Mouse (Mus musculus): ENCODE results near the gene Nub1. TPM values are rescaled to one million over a fixed set of nuclear protein-coding genes. Genes with fewer than 3 reads are reported as not detected.
"Not testable (repeated sequence)": the region's sequence is repeated elsewhere in the genome, so short reads cannot be mapped to it uniquely, and the experiment has no call there.

Gene Nub1
- polyA plus RNA-seq, 1 experiment from 2014 or later = 37.3 TPM

DNA sequence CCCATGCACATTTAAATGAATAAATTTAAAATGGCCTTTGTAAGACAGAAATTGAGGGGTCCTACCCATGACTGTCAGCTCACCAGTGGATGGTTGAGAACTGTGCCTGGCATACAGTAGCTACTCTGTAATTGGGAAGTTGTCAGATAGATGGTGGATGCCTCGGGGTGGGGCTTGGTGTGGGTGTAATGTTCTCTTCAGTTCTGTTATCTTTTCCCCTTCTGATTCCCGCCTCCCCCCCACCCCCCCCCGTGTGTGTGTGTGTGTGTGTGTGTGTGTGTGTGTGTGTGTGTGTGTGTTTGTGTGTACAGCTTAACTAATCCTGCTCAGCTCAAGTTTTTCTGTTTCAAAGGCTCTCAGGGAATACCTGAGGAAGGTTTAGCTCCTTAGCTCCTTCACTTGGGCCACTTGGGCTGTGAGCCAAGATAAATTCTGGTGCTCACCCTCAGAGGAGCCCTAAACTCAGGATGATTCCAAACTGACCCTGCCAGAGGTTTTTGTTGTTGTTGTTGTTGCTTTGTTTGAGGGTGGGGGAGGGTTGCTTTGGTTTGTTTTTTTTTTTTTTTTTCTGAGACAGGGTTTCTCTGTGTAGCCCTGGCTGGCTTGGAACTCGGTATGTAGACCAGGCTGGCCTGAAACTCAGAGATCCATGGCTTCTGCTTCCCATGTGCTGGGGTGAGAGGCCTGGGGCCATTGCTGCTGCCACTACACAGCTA is 25.5 kb upstream of the Nub1 start:
- Histone ChIP-seq H3K4me2 (replicated peaks) (no peak overlapping the region), H3K27me3 (no peaks in the 10 kb centered on the region), H3K9ac (replicated peaks) (no peak overlapping the region), H3K4me1 (no peaks in the 10 kb centered on the region), H3K36me3 (no peaks in the 10 kb centered on the region), H3K9me3 (no peaks in the 10 kb centered on the region), H3K27ac (replicated peaks) (no peak overlapping the region), H3K4me3 (no peak overlapping the region)
- WGBS = 83% methylated on average over 4 of the region's 4 CpGs
- no peak for ATAC-seq (ENCODE audit: low FRiP score, low read depth)

DNA sequence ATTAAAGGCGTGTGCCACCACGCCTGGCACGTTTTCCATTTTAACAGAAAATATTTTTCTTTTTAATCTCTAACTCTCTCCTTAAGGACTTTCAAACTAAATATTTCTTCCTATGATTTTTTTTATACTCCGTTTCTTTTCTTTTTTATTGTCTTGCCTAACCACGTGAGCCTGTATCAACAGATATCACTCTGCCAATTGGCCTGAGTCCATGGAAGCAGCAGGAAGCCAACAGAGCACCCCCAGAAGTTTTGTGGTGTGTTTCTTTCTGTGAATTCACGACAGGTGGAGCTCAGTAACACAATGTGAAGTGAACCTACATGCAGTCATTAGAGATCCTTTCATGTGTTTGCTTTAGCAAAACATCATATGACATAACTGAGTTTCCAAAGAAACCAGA is 23.9 kb upstream of the Nub1 start:
- no peak for ATAC-seq (ENCODE audit: low FRiP score, low read depth)

DNA sequence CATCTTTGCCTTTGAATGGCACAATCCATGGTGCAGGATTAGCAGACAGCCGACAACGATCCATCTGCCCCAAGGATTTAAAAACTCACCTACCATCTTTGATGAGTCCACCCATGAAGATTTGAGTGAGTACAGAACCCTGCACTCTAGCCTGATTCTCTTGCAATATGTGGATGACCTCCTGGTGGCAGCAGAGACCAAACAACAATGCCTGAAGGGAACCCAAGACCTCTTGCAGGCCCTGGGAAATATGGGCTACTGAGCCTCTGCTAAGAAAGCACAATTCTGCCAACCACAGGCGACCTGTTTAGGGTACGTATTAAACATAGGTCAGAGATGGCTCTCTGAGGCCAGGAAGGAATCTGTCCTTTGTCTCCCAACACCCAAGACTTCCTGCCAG is 11.1 kb upstream of the Nub1 start:
- Histone ChIP-seq H3K36me3 (no peaks in the 10 kb centered on the region), H3K9ac (replicated peaks) (no peak overlapping the region), H3K4me2 (replicated peaks) (no peak overlapping the region), H3K4me3 (no peak overlapping the region), H3K4me1 (no peaks in the 10 kb centered on the region), H3K9me3 (no peaks in the 10 kb centered on the region), H3K27ac (replicated peaks) (no peak overlapping the region), H3K27me3 (no peaks in the 10 kb centered on the region)
- WGBS = 32% methylated on average over 4 of the region's 4 CpGs
- ATAC-seq (ENCODE audit: low FRiP score, low read depth) = no peak

More for the DNA sequence above, 23.9 kb upstream of the Nub1 start:
- Histone ChIP-seq H3K27me3 (no peaks in the 10 kb centered on the region), H3K27ac (replicated peaks) (no peak overlapping the region), H3K4me1 (no peaks in the 10 kb centered on the region), H3K36me3 (no peaks in the 10 kb centered on the region), H3K4me2 (replicated peaks) (no peak overlapping the region), H3K9ac (replicated peaks) (no peak overlapping the region), H3K9me3 (no peaks in the 10 kb centered on the region), H3K4me3 (no peak overlapping the region)
- WGBS = 88% methylated on average over 6 of the region's 6 CpGs

DNA sequence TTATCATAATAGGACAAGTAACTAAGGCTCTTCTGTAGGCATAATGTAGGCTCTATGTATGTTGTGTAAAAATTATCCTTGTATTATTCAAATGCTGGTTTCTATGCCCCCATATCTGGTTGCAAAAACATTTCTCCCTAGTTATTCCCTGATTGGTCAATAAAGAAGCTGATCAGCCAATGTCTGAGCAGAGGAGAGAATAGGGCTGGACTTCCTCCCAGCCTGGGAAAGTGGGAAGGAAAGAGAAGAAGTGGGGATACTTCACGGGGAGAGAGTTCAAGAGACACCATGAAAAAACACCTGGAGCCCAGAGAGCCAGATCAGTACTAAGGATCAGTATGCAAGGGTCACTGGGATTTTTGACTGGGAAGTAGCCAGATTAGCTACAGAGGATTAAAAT is 3.9 kb upstream of the Nub1 start:
- H3K4me1 ChIP-seq = peaks cover 5% of the 10 kb centered on the region
- no peak overlapping the region for H3K4me3 ChIP-seq
- no peak for ATAC-seq (ENCODE audit: low FRiP score, low read depth)
- H3K27ac ChIP-seq (replicated peaks) = no peak overlapping the region
- 56% methylated on average over 1 of the region's 1 CpGs for WGBS
- H3K27me3 ChIP-seq = no peaks in the 10 kb centered on the region
- H3K9me3 ChIP-seq = no peaks in the 10 kb centered on the region
- no peak overlapping the region for H3K9ac ChIP-seq (replicated peaks)
- H3K36me3 ChIP-seq = no peaks in the 10 kb centered on the region
- H3K4me2 ChIP-seq (replicated peaks) = no peak overlapping the region

DNA sequence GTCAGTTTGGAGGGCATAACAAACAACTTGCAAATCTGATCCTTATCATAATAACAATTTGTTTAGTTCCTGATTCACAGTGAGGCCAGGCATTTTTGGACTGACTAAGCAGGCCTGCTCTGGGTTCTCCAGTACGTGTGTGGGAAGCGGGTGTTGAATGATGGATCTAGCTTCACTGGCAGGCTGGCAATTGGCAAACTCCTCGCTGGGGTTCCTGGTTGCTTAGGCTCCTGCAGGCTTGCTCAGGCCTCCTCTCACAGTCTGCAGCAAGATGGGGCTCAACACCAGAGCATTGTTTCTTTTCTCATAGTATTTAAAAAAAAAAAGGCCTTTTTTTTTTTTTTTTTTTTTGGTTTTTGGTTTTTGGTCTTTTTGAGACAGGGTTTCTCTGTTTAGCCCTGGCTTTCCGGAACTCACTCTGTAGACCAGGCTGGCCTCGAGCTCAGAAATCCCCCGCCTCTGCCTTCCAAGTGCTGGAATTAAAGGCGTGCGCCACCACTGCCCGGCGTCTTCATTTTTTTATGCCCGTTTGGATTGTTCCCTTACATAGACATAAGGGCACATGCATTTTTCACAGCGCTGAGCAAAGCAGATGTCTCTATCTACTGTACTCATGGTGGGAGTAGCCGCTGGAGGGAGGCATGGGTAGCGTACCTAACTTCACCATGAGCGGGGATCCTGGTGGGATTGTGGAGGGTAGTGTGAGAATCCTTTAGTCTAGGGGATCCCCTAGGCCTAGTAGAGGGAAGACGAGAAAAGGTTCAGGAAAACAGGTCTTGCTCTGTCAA is 560 bp upstream of the Nub1 start:
- WGBS = 30% methylated on average over 16 of the region's 16 CpGs
- ATAC-seq (ENCODE audit: low FRiP score, low read depth) = peak; percentile 53
- H3K9ac ChIP-seq (replicated peaks) = peak overlapping the region; percentile 54

DNA sequence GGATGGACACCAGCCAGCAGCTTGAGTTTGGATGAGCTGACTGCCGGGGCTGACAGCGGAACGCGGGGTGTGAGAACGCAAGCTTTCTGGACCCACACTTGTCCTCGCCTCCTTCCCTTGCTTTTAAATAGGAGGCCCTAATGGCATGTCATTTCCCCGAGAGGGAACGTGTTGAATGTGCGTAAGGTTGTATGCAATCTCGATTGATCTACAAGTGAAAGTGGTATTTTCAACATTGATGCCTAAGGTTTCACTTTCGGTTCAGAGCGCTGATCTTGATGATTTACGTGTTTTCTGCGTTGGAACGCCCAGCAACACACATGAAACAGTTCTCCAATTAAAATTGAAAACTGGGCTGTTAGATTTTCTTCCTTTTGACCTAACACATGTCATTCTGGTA is 844 bp downstream of the Nub1 start:
- peak; percentile 21; the same call in 1 of the 2 replicates for ATAC-seq (ENCODE audit: low FRiP score, low read depth)
- 3% methylated on average over 15 of the region's 15 CpGs for WGBS

More for the DNA sequence above, 560 bp upstream of the Nub1 start:
- Histone ChIP-seq H3K4me3 (peak overlapping the region; percentile 96), H3K27ac (replicated peaks) (peak overlapping the region; percentile 93), H3K27me3 (no peaks in the 10 kb centered on the region), H3K9me3 (no peaks in the 10 kb centered on the region), H3K4me2 (replicated peaks) (peak overlapping the region; percentile 68), H3K4me1 (peaks cover 9% of the 10 kb centered on the region), H3K36me3 (peaks cover 11% of the 10 kb centered on the region)

DNA sequence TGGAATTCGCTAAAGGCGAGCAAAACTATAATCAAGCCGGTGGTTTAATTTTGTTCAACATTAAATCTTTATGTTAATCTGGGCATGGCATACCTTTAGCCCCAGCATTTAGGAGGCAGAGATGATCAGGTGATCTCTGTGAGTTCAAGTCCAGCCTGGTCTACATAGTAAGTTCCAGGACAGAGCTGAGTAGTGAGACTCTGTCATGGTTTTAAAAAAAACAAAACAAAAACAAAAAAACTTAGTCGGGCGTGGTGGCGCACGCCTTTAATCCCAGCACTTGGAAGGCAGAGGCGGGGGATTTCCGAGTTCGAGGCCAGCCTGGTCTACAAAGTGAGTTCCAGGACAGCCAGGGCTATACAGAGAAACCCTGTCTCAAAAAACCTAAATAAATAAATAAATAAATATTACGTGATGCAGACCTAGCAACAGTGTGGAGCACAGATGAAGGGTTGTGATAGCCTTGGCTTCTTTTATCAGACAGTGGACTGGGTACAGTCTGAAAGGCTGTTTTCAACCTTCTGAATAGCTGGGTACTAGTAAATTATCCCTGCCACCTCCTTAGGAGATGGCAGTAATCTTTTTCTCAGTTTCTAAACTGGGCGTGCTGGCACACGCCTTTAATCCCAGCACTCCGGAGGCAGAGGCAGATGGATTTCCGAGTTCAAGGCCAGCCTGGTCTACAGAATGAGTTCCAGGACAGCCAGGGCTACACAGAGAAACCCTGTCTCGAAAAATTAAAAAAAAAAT is 1.5 kb downstream of the Nub1 start:
- H3K27me3 ChIP-seq; ATAC-seq (ENCODE audit: low FRiP score, low read depth); H3K9me3 ChIP-seq; H3K27ac ChIP-seq (replicated peaks); H3K4me1 ChIP-seq: not testable (repeated sequence)
- H3K4me3 ChIP-seq = peak overlapping the region; percentile 96
- peak overlapping the region; percentile 68 for H3K4me2 ChIP-seq (replicated peaks)
- H3K36me3 ChIP-seq = peaks cover 27% of the 10 kb centered on the region
- 78% methylated on average over 16 of the region's 16 CpGs for WGBS
- peak overlapping the region; percentile 81; the same call in 1 of the 2 replicates for H3K9ac ChIP-seq (replicated peaks)

More for the DNA sequence above, 844 bp downstream of the Nub1 start:
- H3K36me3 ChIP-seq = peaks cover 21% of the 10 kb centered on the region
- peak overlapping the region; percentile 68 for H3K4me2 ChIP-seq (replicated peaks)
- peaks cover 9% of the 10 kb centered on the region for H3K4me1 ChIP-seq
- no peaks in the 10 kb centered on the region for H3K27me3 ChIP-seq
- peak overlapping the region; percentile 81 for H3K9ac ChIP-seq (replicated peaks)
- H3K9me3 ChIP-seq = no peaks in the 10 kb centered on the region
- H3K4me3 ChIP-seq = peak overlapping the region; percentile 96
- peak overlapping the region; percentile 93 for H3K27ac ChIP-seq (replicated peaks)

DNA sequence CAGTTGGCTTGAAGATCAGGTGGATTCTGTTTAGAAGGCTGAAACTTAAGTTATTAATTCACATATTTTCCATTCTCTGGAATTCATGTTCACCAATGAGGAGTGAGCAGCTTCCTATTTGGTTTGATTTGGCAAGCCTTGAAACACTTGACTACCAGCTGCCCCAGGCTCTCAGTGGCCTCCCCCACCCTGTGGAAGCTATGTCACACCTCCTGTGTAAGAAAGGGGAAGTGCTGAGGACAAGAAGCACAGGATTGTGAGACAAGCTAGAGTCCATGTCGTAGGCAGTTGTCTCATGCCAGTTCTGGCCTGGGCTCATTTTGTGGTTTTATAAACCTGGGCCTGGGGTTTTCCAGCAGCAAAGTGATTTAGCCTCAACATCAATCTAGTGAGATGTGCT is 2.4 kb downstream of the Nub1 start:
- Histone ChIP-seq H3K4me3 (no peak overlapping the region), H3K27me3 (no peaks in the 10 kb centered on the region), H3K4me2 (replicated peaks) (no peak overlapping the region), H3K4me1 (peaks cover 9% of the 10 kb centered on the region), H3K27ac (replicated peaks) (no peak overlapping the region), H3K9ac (replicated peaks) (no peak overlapping the region), H3K36me3 (peaks cover 34% of the 10 kb centered on the region), H3K9me3 (no peaks in the 10 kb centered on the region)
- no peak for ATAC-seq (ENCODE audit: low FRiP score, low read depth)
- 94% methylated on average over 1 of the region's 1 CpGs for WGBS

DNA sequence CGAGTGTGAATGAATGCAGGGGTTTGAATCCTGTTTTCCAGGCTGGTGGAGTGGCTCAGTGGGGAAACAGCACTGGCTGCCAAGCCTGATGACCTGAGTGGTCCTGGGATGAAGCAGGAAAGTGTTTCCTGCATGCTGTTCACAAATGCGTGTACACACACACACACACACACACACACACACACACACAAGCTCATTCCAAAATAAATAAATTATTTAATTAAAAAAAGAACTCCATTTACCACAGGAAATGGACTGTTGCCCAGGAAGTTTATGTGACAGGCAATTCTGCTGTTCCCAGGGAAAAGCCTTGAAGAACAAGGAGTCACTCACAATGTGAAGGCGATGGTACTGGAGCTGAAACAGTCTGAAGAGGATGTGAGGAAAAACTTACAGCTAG is 11.4 kb downstream of the Nub1 start:
- 76% methylated on average over 3 of the region's 3 CpGs for WGBS
- H3K4me1 ChIP-seq = peaks cover 6% of the 10 kb centered on the region; the same call in 1 of the 2 replicates
- H3K9ac ChIP-seq (replicated peaks) = no peak overlapping the region
- H3K9me3 ChIP-seq = no peaks in the 10 kb centered on the region
- H3K36me3 ChIP-seq = peaks cover 88% of the 10 kb centered on the region
- no peak overlapping the region for H3K4me2 ChIP-seq (replicated peaks)
- no peak for ATAC-seq (ENCODE audit: low FRiP score, low read depth)
- H3K27ac ChIP-seq (replicated peaks) = no peak overlapping the region
- no peaks in the 10 kb centered on the region for H3K27me3 ChIP-seq
- no peak overlapping the region for H3K4me3 ChIP-seq

DNA sequence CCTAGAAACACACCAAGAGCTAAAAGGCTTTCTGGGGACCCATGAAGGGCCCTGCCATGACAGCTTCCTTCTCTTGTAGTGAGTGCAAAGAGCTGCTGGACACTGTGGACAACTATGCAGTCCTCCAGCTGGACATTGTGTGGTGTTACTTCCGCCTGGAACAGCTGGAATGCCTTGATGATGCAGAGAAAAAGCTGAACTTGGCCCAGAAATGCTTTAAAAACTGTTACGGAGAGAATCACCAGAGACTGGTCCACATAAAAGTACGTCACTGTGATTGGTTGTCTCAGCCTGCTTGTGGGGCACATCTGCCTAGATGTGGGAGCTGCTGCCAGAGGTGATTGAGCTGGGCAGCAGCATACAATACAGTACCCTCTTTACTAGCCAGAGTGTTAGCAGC is 15.9 kb downstream of the Nub1 start:
- Histone ChIP-seq H3K4me1 (peaks cover 6% of the 10 kb centered on the region; the same call in 1 of the 2 replicates), H3K4me3 (no peak overlapping the region), H3K27ac (replicated peaks) (peak overlapping the region; percentile 69; the same call in 1 of the 2 replicates), H3K9me3 (no peaks in the 10 kb centered on the region), H3K36me3 (peaks cover 93% of the 10 kb centered on the region), H3K9ac (replicated peaks) (no peak overlapping the region), H3K27me3 (no peaks in the 10 kb centered on the region), H3K4me2 (replicated peaks) (no peak overlapping the region)
- no peak for ATAC-seq (ENCODE audit: low FRiP score, low read depth)
- WGBS = 93% methylated on average over 3 of the region's 3 CpGs

DNA sequence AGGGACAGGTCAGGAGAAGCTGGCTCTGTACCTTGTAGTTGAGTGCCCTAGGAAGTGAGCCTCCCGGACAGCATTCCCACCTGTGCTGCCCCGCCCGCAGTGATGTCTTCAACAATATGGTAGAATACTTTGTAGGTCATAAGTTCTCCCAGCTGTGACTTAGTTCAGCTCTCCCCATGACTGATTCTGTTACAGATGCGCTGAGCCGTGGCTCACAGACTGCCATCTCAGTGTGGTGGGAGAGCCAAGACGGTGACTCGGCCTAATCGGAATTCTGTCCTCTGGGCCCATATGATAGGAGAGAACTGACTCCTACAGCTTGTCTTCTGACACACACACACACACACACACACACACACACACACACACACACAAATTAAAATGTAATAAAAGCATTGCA is 19.3 kb downstream of the Nub1 start:
- 92% methylated on average over 8 of the region's 8 CpGs for WGBS
- no peak overlapping the region for H3K4me2 ChIP-seq (replicated peaks)
- no peaks in the 10 kb centered on the region for H3K9me3 ChIP-seq
- no peak overlapping the region for H3K4me3 ChIP-seq
- no peak for ATAC-seq (ENCODE audit: low FRiP score, low read depth)
- H3K9ac ChIP-seq (replicated peaks) = no peak overlapping the region
- no peak overlapping the region for H3K27ac ChIP-seq (replicated peaks)
- peaks cover 6% of the 10 kb centered on the region; the same call in 1 of the 2 replicates for H3K4me1 ChIP-seq
- no peaks in the 10 kb centered on the region for H3K27me3 ChIP-seq
- H3K36me3 ChIP-seq = peaks cover 96% of the 10 kb centered on the region

DNA sequence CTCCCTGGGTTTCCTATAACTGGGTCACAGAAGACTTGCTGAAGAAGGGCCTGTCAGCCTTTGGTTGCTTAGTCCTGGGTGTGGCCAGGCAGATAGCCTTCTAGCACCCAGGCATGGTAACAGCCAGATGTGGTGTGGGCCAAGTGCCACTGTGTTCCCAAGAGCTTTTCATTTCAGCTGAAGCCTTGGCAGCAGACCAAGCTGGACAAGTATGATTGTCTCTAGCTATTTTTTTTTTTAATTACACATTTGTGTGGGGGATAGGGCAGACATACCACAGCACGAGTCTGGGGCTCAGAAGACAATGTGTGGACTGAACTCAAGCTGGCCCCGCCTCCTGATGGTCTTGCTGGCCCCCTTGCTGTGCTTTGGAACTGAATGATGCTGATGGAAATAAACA is 24.6 kb downstream of the Nub1 start:
- no peak overlapping the region for H3K4me3 ChIP-seq
- no peak overlapping the region for H3K4me2 ChIP-seq (replicated peaks)
- peaks cover 3% of the 10 kb centered on the region; the same call in 1 of the 2 replicates for H3K9me3 ChIP-seq
- no peak overlapping the region for H3K9ac ChIP-seq (replicated peaks)
- 79% methylated on average over 2 of the region's 2 CpGs for WGBS
- peaks cover 67% of the 10 kb centered on the region for H3K36me3 ChIP-seq
- H3K4me1 ChIP-seq = no peaks in the 10 kb centered on the region
- H3K27me3 ChIP-seq = no peaks in the 10 kb centered on the region
- no peak overlapping the region for H3K27ac ChIP-seq (replicated peaks)
- no peak for ATAC-seq (ENCODE audit: low FRiP score, low read depth)

Measured in midbrain, embryonic 12.5 days (tissue).